Mouse (Mus musculus): ENCODE data around the gene Gm8237.
"Not testable (repeated sequence)": the region's sequence is repeated elsewhere in the genome, so short reads cannot be mapped to it uniquely, and the experiment has no call there.

Gene Gm8237

GRCm38 (mm10) chr14:5880241-5880640 lies at the start of gene Gm8237:
TSS of gene Gm8237 (minus strand) at chr14:5880382.
- peak; percentile 14 for DNase-seq (ENCODE audit: low read depth, low spot score)

- peak; percentile 26 for DNase-seq (ENCODE audit: low read depth, low spot score)
Measured at GRCm38 (mm10) chr14:5923276-5923675, 43.1 kb upstream of the Gm8237 start.

- DNase-seq (ENCODE audit: low read depth, low spot score) = not testable (repeated sequence)
Measured at GRCm38 (mm10) chr14:5918330-5918942, 38.3 kb upstream of the Gm8237 start.

- not testable (repeated sequence) for DNase-seq (ENCODE audit: low read depth, low spot score)
Measured at GRCm38 (mm10) chr14:5913701-5914100, 33.5 kb upstream of the Gm8237 start.

- not testable (repeated sequence) for DNase-seq (ENCODE audit: low read depth, low spot score)
Measured at GRCm38 (mm10) chr14:5879791-5880190, 391 bp downstream of the Gm8237 start.

GRCm38 (mm10) chr14:5879136-5879535 lies 1.0 kb downstream of the Gm8237 start:
- peak; percentile 71 for DNase-seq (ENCODE audit: low read depth, low spot score)

GRCm38 (mm10) chr14:5855911-5856310 lies 24.3 kb downstream of the Gm8237 start:
- not testable (repeated sequence) for DNase-seq (ENCODE audit: low read depth, low spot score)

- DNase-seq (ENCODE audit: low read depth, low spot score) = not testable (repeated sequence)
Measured at GRCm38 (mm10) chr14:5830229-5830628, 50.0 kb downstream of the Gm8237 start, which contains the start of gene Gm3424. TSS of gene Gm3424 (minus strand) at chr14:5830329.

- not testable (repeated sequence) for DNase-seq (ENCODE audit: low read depth, low spot score)
Measured at GRCm38 (mm10) chr14:5812699-5813356, 67.4 kb downstream of the Gm8237 start.

Data from R1 (cell line).